Comparison of ENCODE assay signal across 15 mouse cellular contexts in genomic region chr10:101827944-101828343, GRCm38 (mm10).
"Had no signal": no experiment of that assay in that cellular context is flagged by ENCODE, and none has a peak within 500 bp of the region (broad histone marks: within the 10 kb centered on the region; RNA-seq: fewer than 3 reads in every experiment).

No protein-coding gene starts in this region.

- H3K9me3 ChIP-seq: limb, embryonic 15.5 days; liver, embryonic 12.5 days; neural tube, embryonic 15.5 days; stomach, embryonic 15.5 days had no signal

- H3K36me3 ChIP-seq: limb, embryonic 15.5 days; liver, embryonic 12.5 days; neural tube, embryonic 15.5 days; stomach, embryonic 15.5 days had no signal

- H3K4me1 ChIP-seq: limb, embryonic 15.5 days; liver, embryonic 12.5 days; neural tube, embryonic 15.5 days; stomach, embryonic 15.5 days had no signal

- H3K4me2 ChIP-seq: limb, embryonic 15.5 days; liver, embryonic 12.5 days; lung, embryonic 14.5 days; neural tube, embryonic 15.5 days; stomach, embryonic 15.5 days had no signal

- H3K9ac ChIP-seq: limb, embryonic 15.5 days; liver, embryonic 12.5 days; lung, embryonic 14.5 days; neural tube, embryonic 15.5 days; stomach, embryonic 15.5 days had no signal

- H3K27ac ChIP-seq: kidney, postnatal 0 days; limb, embryonic 15.5 days; liver, embryonic 12.5 days; neural tube, embryonic 15.5 days; stomach, embryonic 15.5 days had no signal

- H3K27me3 ChIP-seq: limb, embryonic 15.5 days; liver, embryonic 12.5 days; neural tube, embryonic 15.5 days; stomach, embryonic 15.5 days had no signal

- DNase-seq: kidney, adult 11 months; kidney, adult 9 months; kidney, postnatal 36 days; layer of hippocampus, adult 9-11 months; layer of hippocampus, postnatal 36 days; lung, embryonic 14.5 days; lung, postnatal 10 days; lung, postnatal 4 days; thymus, postnatal 36 days had no signal

- ATAC-seq: liver, embryonic 12.5 days had no signal

- H3K4me3 ChIP-seq: limb, embryonic 15.5 days; liver, embryonic 12.5 days; myocyte; neural tube, embryonic 15.5 days; stomach, embryonic 15.5 days had no signal
